Mouse (Mus musculus) embryonic facial prominence, embryonic 11.5 days (tissue): ENCODE results near the gene Gm11992. TPM values are rescaled to one million over a fixed set of nuclear protein-coding genes. Genes with fewer than 3 reads are reported as not detected.

ENCODE experiments used
- ATAC-seq: fragments of 200-750 bp; cut with Nextera tagmentation; replicated peaks from 2 replicates; pipeline ENCODE4 v1.8.0; 2017; ENCODE audit warnings: low read depth; ENCODE audit not compliant: insufficient number of reproducible peaks, low FRiP score, low TSS enrichment
- DNase-seq: peaks from one replicate; pipeline ENCODE4 v3.0.0-alpha.2; 2015; ENCODE audit warnings: low spot score
- H3K27ac ChIP-seq: fragments of 300-500 bp; sonication (generic); replicated peaks from 2 replicates; pipeline ENCODE4 v1.5.1; 2014; ENCODE audit warnings: mild to moderate bottlenecking, low read depth, low read length, control low read depth
- H3K27me3 ChIP-seq: fragments of 300-500 bp; sonication (generic); 2 replicates; pipeline ENCODE4 v1.6.1; 2014; ENCODE audit warnings: mild to moderate bottlenecking, low read length, moderate library complexity, mixed read lengths; ENCODE audit not compliant: control insufficient read depth, insufficient read depth
- H3K36me3 ChIP-seq: fragments of 300-500 bp; sonication (generic); replicated peaks from 2 replicates; pipeline ENCODE4 v1.6.1; 2014; ENCODE audit warnings: low read depth, mild to moderate bottlenecking, low read length, moderate library complexity, mixed read lengths; ENCODE audit not compliant: control insufficient read depth, insufficient read depth
- H3K4me1 ChIP-seq: fragments of 300-500 bp; sonication (generic); 2 replicates; pipeline ENCODE4 v1.6.1; 2014; ENCODE audit warnings: low read length, mixed read lengths; ENCODE audit not compliant: control insufficient read depth, insufficient read depth
- H3K4me2 ChIP-seq: fragments of 300-500 bp; sonication (generic); 2 replicates; pipeline ENCODE4 v1.6.1; 2014; ENCODE audit warnings: low read depth, mild to moderate bottlenecking, control low read depth, low read length, moderate library complexity
- H3K4me3 ChIP-seq: fragments of 300-500 bp; sonication (generic); 2 replicates; pipeline ENCODE4 v1.5.1; 2014; ENCODE audit warnings: low read depth, low read length, control low read depth
- H3K9ac ChIP-seq: fragments of 300-500 bp; sonication (generic); replicated peaks from 2 replicates; pipeline ENCODE4 v1.6.1; 2014; ENCODE audit warnings: mild to moderate bottlenecking, control low read depth, low read length
- H3K9me3 ChIP-seq: fragments of 300-500 bp; sonication (generic); replicated peaks from 2 replicates; pipeline ENCODE4 v1.6.1; 2016; ENCODE audit warnings: mild to moderate bottlenecking, low read length, inconsistent platforms, mixed read lengths; ENCODE audit not compliant: control insufficient read depth
- WGBS: fragments of 180-500 bp; shearing (Covaris S2); extraction: QIAGEN DNeasy Blood & Tissue Kit; methylation state at CpG from one replicate; pipeline ENCODE4 v1.1.7; 2014; 5-methylcytosine and 5-hydroxymethylcytosine counted together
- polyA plus RNA-seq: library from polyadenylated mRNA; unstranded; fragments of >200 nt; fragmentation: Nextera tagmentation; extraction: Ambion mirVana; gene quantifications from 2 replicates; pipeline ENCODE4 v1.2.1, GENCODE M21; 2014

The Gm11992 gene
- 0.20 and 1.0 TPM in 2 replicates for polyA plus RNA-seq

- H3K27me3 ChIP-seq, result peaks cover 11% of the 10 kb centered on the region
- peak within 1 kb of the TSS; percentile 93 for H3K4me2 ChIP-seq
- H3K27ac ChIP-seq, result no peak within 1 kb of the TSS
- WGBS, result 4% methylated on average over 21 of the region's 21 CpGs
- no peak within 1 kb of the TSS; the same call in 1 of the 2 replicates for H3K9ac ChIP-seq
- ATAC-seq (peak; percentile 100), DNase-seq (peak; percentile 94)
- H3K4me3 ChIP-seq, result peak within 1 kb of the TSS; percentile 39
- no peaks in the 10 kb centered on the region; the same call in 1 of the 2 replicates for H3K4me1 ChIP-seq
- H3K9me3 ChIP-seq, result no peaks in the 10 kb centered on the region
- H3K36me3 ChIP-seq, result no peaks in the 10 kb centered on the region
Observed at GRCm38 (mm10) chr11:9048011-9048702, at the start of gene Gm11992. Gene Gm11992 (plus strand): TSS chr11:9048594.

- DNase-seq (no peak), ATAC-seq (no peak)
- Histone ChIP-seq H3K4me2 (no peak overlapping the region), H3K9me3 (no peaks in the 10 kb centered on the region), H3K27ac (no peak overlapping the region), H3K36me3 (peaks cover 2% of the 10 kb centered on the region; the same call in 1 of the 2 replicates), H3K9ac (no peak overlapping the region), H3K27me3 (no peaks in the 10 kb centered on the region), H3K4me1 (no peaks in the 10 kb centered on the region), H3K4me3 (no peak overlapping the region)
- WGBS, result 94% methylated on average over 5 of the region's 5 CpGs
Observed at GRCm38 (mm10) chr11:9008761-9009160, 39.6 kb upstream of the Gm11992 start.

- H3K36me3 ChIP-seq, result no peaks in the 10 kb centered on the region
- no peaks in the 10 kb centered on the region for H3K4me1 ChIP-seq
- H3K27me3 ChIP-seq, result no peaks in the 10 kb centered on the region
- H3K9ac ChIP-seq, result peak overlapping the region; percentile 90
- WGBS, result under 1% methylated on average over 7 of the region's 7 CpGs
- H3K9me3 ChIP-seq, result no peaks in the 10 kb centered on the region
- peak overlapping the region; percentile 64 for H3K4me3 ChIP-seq
- DNase-seq (peak; percentile 63), ATAC-seq (peak; percentile 78)
- peak overlapping the region; percentile 78 for H3K27ac ChIP-seq
- peak overlapping the region; percentile 41 for H3K4me2 ChIP-seq
Observed at GRCm38 (mm10) chr11:9010416-9010815, 38.0 kb upstream of the Gm11992 start.

GRCm38 (mm10) chr11:9010853-9011339 lies 37.5 kb upstream of the Gm11992 start, which contains the start of gene Hus1:
Gene Hus1 (minus strand): TSS chr11:9011191.
- 0% methylated on average over 40 of the region's 43 CpGs for WGBS
- H3K9ac ChIP-seq, result peak within 1 kb of the TSS; percentile 90
- no peaks in the 10 kb centered on the region for H3K27me3 ChIP-seq
- H3K4me1 ChIP-seq, result no peaks in the 10 kb centered on the region
- DNase-seq (peak; percentile 89), ATAC-seq (peak; percentile 97)
- H3K36me3 ChIP-seq, result no peaks in the 10 kb centered on the region
- H3K4me2 ChIP-seq, result peak within 1 kb of the TSS; percentile 41
- peak within 1 kb of the TSS; percentile 64 for H3K4me3 ChIP-seq
- no peaks in the 10 kb centered on the region for H3K9me3 ChIP-seq
- peak within 1 kb of the TSS; percentile 78 for H3K27ac ChIP-seq

- peak overlapping the region; percentile 41 for H3K4me2 ChIP-seq
- H3K4me3 ChIP-seq, result peak overlapping the region; percentile 64
- DNase-seq, result peak; percentile 47
- peak overlapping the region; percentile 90 for H3K9ac ChIP-seq
- no peaks in the 10 kb centered on the region for H3K36me3 ChIP-seq
- H3K9me3 ChIP-seq, result no peaks in the 10 kb centered on the region
- no peak overlapping the region for H3K27ac ChIP-seq
- no peaks in the 10 kb centered on the region for H3K27me3 ChIP-seq
- ATAC-seq, result 0 out of 2 replicates have a peak, but pooled peaks have one; percentile 5
- 2% methylated on average over 3 of the region's 3 CpGs for WGBS
- no peaks in the 10 kb centered on the region for H3K4me1 ChIP-seq
Observed at GRCm38 (mm10) chr11:9011348-9011747, 37.0 kb upstream of the Gm11992 start.

GRCm38 (mm10) chr11:9014740-9015139 lies 33.7 kb upstream of the Gm11992 start:
- H3K9ac ChIP-seq, result no peak overlapping the region
- H3K4me3 ChIP-seq, result no peak overlapping the region
- no peaks in the 10 kb centered on the region for H3K36me3 ChIP-seq
- H3K4me1 ChIP-seq, result no peaks in the 10 kb centered on the region
- no peak overlapping the region for H3K27ac ChIP-seq
- H3K27me3 ChIP-seq, result no peaks in the 10 kb centered on the region
- ATAC-seq, result no peak
- no peak for DNase-seq
- no peak overlapping the region for H3K4me2 ChIP-seq
- no peaks in the 10 kb centered on the region for H3K9me3 ChIP-seq
- 80% methylated on average over 3 of the region's 3 CpGs for WGBS

GRCm38 (mm10) chr11:9018491-9019267 lies 29.7 kb upstream of the Gm11992 start:
- Histone ChIP-seq H3K4me3 (no peak overlapping the region), H3K4me1 (no peaks in the 10 kb centered on the region), H3K27ac (no peak overlapping the region), H3K27me3 (no peaks in the 10 kb centered on the region), H3K4me2 (no peak overlapping the region), H3K9ac (no peak overlapping the region), H3K9me3 (no peaks in the 10 kb centered on the region), H3K36me3 (no peaks in the 10 kb centered on the region)
- no peak for ATAC-seq
- DNase-seq, result no peak
- 74% methylated on average over 6 of the region's 6 CpGs for WGBS
